Mouse (Mus musculus) erythroblast, embryonic 14.5 days (primary cell): ENCODE data around the gene Hecw2. TPM values are rescaled to one million over a fixed set of nuclear protein-coding genes. Genes with fewer than 3 reads are reported as not detected.

ENCODE experiments used
- H3K27me3 ChIP-seq: 2 replicates; pipeline ENCODE4 v1.6.1; 2012; ENCODE audit warnings: inconsistent platforms; ENCODE audit not compliant: control insufficient read depth
- H3K36me3 ChIP-seq: 2 replicates; pipeline ENCODE4 v1.6.1; 2012; ENCODE audit warnings: mild to moderate bottlenecking, inconsistent platforms; ENCODE audit not compliant: control insufficient read depth
- H3K4me1 ChIP-seq: 2 replicates; pipeline ENCODE4 v1.6.1; 2012; ENCODE audit warnings: inconsistent platforms; ENCODE audit not compliant: control insufficient read depth
- H3K4me3 ChIP-seq: replicated peaks from 2 replicates; pipeline ENCODE3; 2012; ENCODE audit warnings: moderate library complexity, mild to moderate bottlenecking, inconsistent platforms
- H3K9me3 ChIP-seq: 2 replicates; pipeline ENCODE4 v1.6.1; 2012; ENCODE audit warnings: low read length, inconsistent platforms, mixed read lengths; ENCODE audit not compliant: control insufficient read depth
- GATA1 ChIP-seq: IDR thresholded peaks from 2 replicates; pipeline ENCODE4 v1.6.1; 2012; ENCODE audit warnings: low read length, inconsistent platforms, mixed read lengths
- TAL1 ChIP-seq: IDR thresholded peaks from 3 replicates; pipeline ENCODE4 v1.6.1; 2012; ENCODE audit warnings: low read length, inconsistent platforms, mixed read lengths
- polyA plus RNA-seq: library from polyadenylated mRNA; stranded (reverse); fragments of >175 nt; gene quantifications from 2 replicates; pipeline ENCODE4 v1.2.3, GENCODE M21; 2012

Hecw2 gene
- polyA plus RNA-seq, result not detected in 2 replicates

DNA sequence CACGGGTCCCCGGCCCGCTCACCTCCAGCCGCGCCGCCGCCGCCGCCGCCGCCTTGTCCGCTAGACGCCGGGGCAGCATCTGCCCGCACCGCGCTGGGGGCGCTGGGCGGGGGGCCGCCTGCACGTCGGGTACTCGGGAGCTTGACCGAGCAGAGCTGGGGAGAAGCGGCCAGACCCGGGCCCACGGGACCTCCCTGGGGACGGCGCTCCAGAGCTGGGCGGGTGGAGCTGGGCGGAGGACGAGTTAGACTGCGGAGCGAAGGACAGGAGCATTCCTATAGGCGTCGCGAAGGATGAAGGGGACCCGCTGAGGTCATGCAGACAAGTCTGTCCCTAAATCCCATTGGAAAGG is at the start of gene Hecw2:
TSS of gene Hecw2 (minus strand) at position 215 of the 352 bp plus-strand sequence.
- Histone ChIP-seq H3K4me1 (no peaks in the 10 kb centered on the region), H3K27me3 (peaks cover 42% of the 10 kb centered on the region), H3K9me3 (no peaks in the 10 kb centered on the region; the same call in 1 of the 2 replicates), H3K4me3 (peak within 1 kb of the TSS; percentile 37), H3K36me3 (no peaks in the 10 kb centered on the region)
- TF ChIP-seq TAL1, result no peak
- no peak for TF ChIP-seq GATA1

- Histone ChIP-seq H3K27me3 (no peaks in the 10 kb centered on the region), H3K4me1 (no peaks in the 10 kb centered on the region), H3K36me3 (no peaks in the 10 kb centered on the region), H3K4me3 (no peak overlapping the region), H3K9me3 (no peaks in the 10 kb centered on the region)
- TF ChIP-seq TAL1 (no peak), GATA1 (no peak)
These were observed 47.8 kb upstream of the Hecw2 start for GRCm38 (mm10) chr1:54242722-54243121.

DNA sequence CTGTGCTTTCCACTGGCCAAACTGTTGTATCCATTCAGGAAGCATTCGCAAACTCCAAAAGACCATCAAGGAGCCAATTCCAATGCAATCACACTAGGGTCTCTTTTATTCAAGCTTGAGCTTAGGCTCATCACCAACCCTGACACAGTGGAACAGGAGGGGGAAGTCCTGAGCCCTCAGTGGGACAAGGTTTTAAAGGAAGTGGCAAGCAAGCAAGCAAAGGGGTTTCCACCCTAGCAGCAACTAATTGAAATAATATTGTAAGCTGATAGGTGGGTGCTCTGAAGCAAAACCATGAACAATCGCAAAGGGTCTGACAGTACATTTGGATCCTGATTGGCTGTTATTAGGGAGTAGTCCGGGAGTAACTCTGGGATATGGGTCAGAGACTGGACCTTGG is 25.3 kb upstream of the Hecw2 start:
- H3K9me3 ChIP-seq, result no peaks in the 10 kb centered on the region
- no peaks in the 10 kb centered on the region for H3K36me3 ChIP-seq
- H3K4me3 ChIP-seq, result no peak overlapping the region
- no peak for TF ChIP-seq TAL1
- no peaks in the 10 kb centered on the region for H3K4me1 ChIP-seq
- H3K27me3 ChIP-seq, result no peaks in the 10 kb centered on the region

- H3K27me3 ChIP-seq, result peaks cover 42% of the 10 kb centered on the region
- TF ChIP-seq GATA1 (no peak), TAL1 (no peak)
- H3K9me3 ChIP-seq, result no peaks in the 10 kb centered on the region; the same call in 1 of the 2 replicates
- no peaks in the 10 kb centered on the region for H3K4me1 ChIP-seq
- H3K36me3 ChIP-seq, result no peaks in the 10 kb centered on the region
- H3K4me3 ChIP-seq, result peak overlapping the region; percentile 37
These were observed 600 bp downstream of the Hecw2 start for GRCm38 (mm10) chr1:54194183-54194953.

GRCm38 (mm10) chr1:54193191-54193770 is 1.7 kb downstream of the Hecw2 start:
- TF ChIP-seq TAL1 (no peak), GATA1 (no peak)
- no peaks in the 10 kb centered on the region for H3K36me3 ChIP-seq

DNA sequence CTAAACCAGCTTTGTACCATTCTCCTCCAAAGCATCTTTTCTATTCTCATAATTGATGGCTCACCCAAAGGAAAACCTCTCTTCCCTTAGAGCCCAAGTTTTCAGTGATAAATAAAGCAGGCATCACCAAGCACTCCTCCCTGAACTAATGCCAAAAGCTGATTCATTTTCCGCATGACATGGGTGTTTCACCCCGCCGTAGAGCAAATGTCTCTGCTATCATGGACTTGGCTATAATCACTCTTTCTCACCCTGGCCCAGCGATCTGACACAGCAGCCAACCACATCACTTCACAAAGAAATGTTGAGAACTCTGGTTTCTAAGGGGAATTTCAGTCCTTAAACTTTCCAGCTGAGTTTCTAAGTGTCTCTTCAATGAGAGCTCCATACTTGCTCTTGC is 7.4 kb downstream of the Hecw2 start:
- Histone ChIP-seq H3K9me3 (no peaks in the 10 kb centered on the region), H3K4me3 (no peak overlapping the region), H3K36me3 (no peaks in the 10 kb centered on the region), H3K27me3 (peaks cover 6% of the 10 kb centered on the region), H3K4me1 (no peaks in the 10 kb centered on the region; the same call in 1 of the 2 replicates)
- TF ChIP-seq TAL1 (no peak), GATA1 (no peak)

More at GRCm38 (mm10) chr1:54193191-54193770, 1.7 kb downstream of the Hecw2 start:
- Histone ChIP-seq H3K4me3 (no peak overlapping the region), H3K9me3 (no peaks in the 10 kb centered on the region; the same call in 1 of the 2 replicates), H3K27me3 (peaks cover 42% of the 10 kb centered on the region), H3K4me1 (no peaks in the 10 kb centered on the region)

DNA sequence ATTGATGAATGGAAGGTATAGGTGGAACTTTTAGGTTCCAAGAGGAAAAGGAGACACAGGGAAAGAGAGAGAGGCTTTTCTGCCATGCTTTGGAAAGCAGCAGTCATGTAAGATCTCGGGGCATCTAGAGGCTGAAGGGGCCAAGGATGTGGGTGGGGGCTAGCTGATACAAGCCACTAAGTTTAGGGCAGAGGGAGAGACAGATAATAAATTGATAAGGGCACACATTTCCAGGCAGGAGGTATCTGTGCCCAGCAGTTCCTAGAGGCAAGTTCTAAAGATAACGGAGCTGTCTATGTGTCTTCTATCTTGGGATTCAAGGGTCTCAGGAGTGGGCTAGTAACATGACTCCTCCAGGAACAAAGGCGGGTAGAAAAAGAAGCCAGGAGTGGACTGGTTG is 8.6 kb downstream of the Hecw2 start:
- TF ChIP-seq TAL1, result no peak
- no peak for TF ChIP-seq GATA1
- Histone ChIP-seq H3K36me3 (no peaks in the 10 kb centered on the region), H3K4me3 (no peak overlapping the region), H3K27me3 (no peaks in the 10 kb centered on the region; the same call in 1 of the 2 replicates), H3K4me1 (no peaks in the 10 kb centered on the region; the same call in 1 of the 2 replicates), H3K9me3 (no peaks in the 10 kb centered on the region)

DNA sequence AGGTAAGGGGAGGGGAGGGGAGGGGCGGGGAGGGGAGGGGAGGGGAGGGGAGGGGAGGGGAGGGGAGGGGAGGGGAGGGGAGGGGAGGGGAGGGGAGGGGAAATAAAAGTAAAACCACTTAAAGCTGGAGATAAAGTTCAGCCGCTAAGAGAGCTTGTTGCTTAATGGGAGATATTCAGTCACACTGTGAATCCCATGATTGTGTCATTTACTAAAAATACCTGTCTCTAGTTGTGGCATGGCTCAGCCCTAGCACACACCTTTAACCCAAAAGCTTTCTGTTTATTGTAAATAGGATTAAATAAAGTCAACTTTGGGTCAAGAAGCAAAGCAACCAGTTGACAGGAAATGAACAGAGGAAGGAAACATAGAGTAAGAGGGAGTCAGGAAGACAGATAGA is 14.3 kb downstream of the Hecw2 start:
- no peaks in the 10 kb centered on the region for H3K36me3 ChIP-seq
- no peak for TF ChIP-seq TAL1
- TF ChIP-seq GATA1, result no peak

DNA sequence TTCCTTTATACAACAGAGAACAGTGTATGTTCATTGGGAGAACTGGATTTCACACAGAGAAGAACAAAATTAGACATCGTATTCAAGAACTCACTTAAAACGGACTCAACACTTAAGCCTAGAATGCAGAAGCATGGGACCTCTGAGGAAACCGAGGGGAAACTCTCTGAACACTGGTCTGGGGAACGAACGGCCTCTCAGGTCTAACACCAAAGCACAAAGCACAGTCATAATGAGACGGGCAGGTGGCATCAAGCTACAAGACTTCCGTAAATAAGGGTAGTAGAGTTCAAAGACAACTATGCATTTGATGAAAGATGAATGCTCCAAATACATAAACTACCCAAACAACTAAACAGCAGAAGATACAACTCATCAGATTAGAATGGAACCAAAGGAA is 15.8 kb downstream of the Hecw2 start:
- Histone ChIP-seq H3K4me3 (no peak overlapping the region), H3K9me3 (no peaks in the 10 kb centered on the region), H3K4me1 (no peaks in the 10 kb centered on the region), H3K36me3 (no peaks in the 10 kb centered on the region), H3K27me3 (no peaks in the 10 kb centered on the region)
- TF ChIP-seq TAL1 (no peak), GATA1 (no peak)

More for the DNA sequence above, 14.3 kb downstream of the Hecw2 start:
- Histone ChIP-seq H3K27me3 (no peaks in the 10 kb centered on the region), H3K9me3 (no peaks in the 10 kb centered on the region), H3K4me3 (no peak overlapping the region), H3K4me1 (no peaks in the 10 kb centered on the region)

DNA sequence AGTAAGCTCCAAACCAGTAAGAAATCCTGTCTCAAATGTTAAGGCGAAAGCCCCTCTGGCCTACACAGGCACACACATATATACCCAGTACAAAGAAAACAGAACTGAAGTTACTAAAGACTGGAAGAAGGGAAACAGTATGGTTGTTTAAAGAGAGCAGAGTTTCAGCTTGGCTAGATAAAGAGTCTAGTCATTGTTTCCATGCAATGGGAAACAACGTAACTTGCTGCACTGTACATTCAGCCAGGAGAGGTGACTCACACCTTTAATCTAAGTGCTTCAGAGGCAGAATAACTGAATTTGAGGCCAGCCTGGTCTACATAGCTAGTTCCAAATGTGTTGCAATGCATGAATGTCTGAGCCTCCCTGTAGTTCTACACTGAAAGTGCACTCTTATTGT is 18.4 kb downstream of the Hecw2 start:
- H3K4me3 ChIP-seq, result no peak overlapping the region
- no peaks in the 10 kb centered on the region for H3K27me3 ChIP-seq
- H3K4me1 ChIP-seq, result no peaks in the 10 kb centered on the region
- TF ChIP-seq GATA1, result no peak
- TF ChIP-seq TAL1, result no peak
- H3K9me3 ChIP-seq, result no peaks in the 10 kb centered on the region
- no peaks in the 10 kb centered on the region for H3K36me3 ChIP-seq
